Mouse (Mus musculus) ES-E14 (cell line): ENCODE measurements around the gene Prrt1. TPM values are rescaled to one million over a fixed set of nuclear protein-coding genes. Genes with fewer than 3 reads are reported as not detected.

Experiments used
- DNase-seq: peaks from one replicate; pipeline ENCODE4 v3.0.0-alpha.2; 2013; ENCODE audit warnings: low read depth, low spot score
- H3K27ac ChIP-seq: 2 replicates; pipeline ENCODE4 v1.5.1; 2012; ENCODE audit warnings: low read depth, mild to moderate bottlenecking, low read length, moderate library complexity, mixed read lengths; ENCODE audit not compliant: poor library complexity, insufficient read depth, severe bottlenecking
- H3K36me3 ChIP-seq: 2 replicates; pipeline ENCODE4 v1.6.1; 2012; ENCODE audit warnings: mild to moderate bottlenecking, low read length, moderate library complexity, mixed read lengths; ENCODE audit not compliant: control insufficient read depth, poor library complexity, insufficient read depth, severe bottlenecking
- H3K4me1 ChIP-seq, 2 experiments: fragments of 150-350 bp in 1 of 2; sonication (generic) in 1 of 2; 2 replicates each; pipeline ENCODE4 v1.6.1; 2012; ENCODE audit warnings: low read length in 2 of 2, mild to moderate bottlenecking in 1 of 2, mixed read lengths in 1 of 2; ENCODE audit not compliant: control insufficient read depth in 2 of 2, insufficient read depth in 2 of 2, poor library complexity in 1 of 2
- H3K4me3 ChIP-seq, 2 experiments: fragments of 150-350 bp in 1 of 2; sonication (generic) in 1 of 2; 2 replicates each; pipeline ENCODE4 v1.5.1; 2012; ENCODE audit warnings: low read length in 2 of 2, low read depth in 1 of 2, mild to moderate bottlenecking in 1 of 2, mixed read lengths in 1 of 2; ENCODE audit not compliant: insufficient read depth in 1 of 2, poor library complexity in 1 of 2, severe bottlenecking in 1 of 2
- H3K9ac ChIP-seq: 2 replicates; pipeline ENCODE4 v1.6.1; 2012; ENCODE audit warnings: low read depth, mild to moderate bottlenecking, low read length, mixed read lengths; ENCODE audit not compliant: poor library complexity, insufficient read depth, severe bottlenecking
- H3K9me3 ChIP-seq: fragments of 150-350 bp; sonication (generic); 2 replicates; pipeline ENCODE4 v1.6.1; 2012; ENCODE audit warnings: low read depth, mild to moderate bottlenecking, low read length; ENCODE audit not compliant: control insufficient read depth, insufficient read depth
- CHD2 ChIP-seq: IDR thresholded peaks from 2 replicates; pipeline ENCODE4 v1.6.1; 2014; ENCODE audit warnings: mild to moderate bottlenecking, low read depth, low read length, inconsistent platforms
- HCFC1 ChIP-seq: IDR thresholded peaks from 2 replicates; pipeline ENCODE4 v1.6.1; 2012; ENCODE audit warnings: low read length, inconsistent platforms, borderline replicate concordance; ENCODE audit not compliant: insufficient read depth
- MAFK ChIP-seq: IDR thresholded peaks from 2 replicates; pipeline ENCODE4 v1.6.1; 2014; ENCODE audit warnings: mild to moderate bottlenecking, low read depth, low read length, inconsistent platforms; ENCODE audit not compliant: insufficient read depth
- ZC3H11A ChIP-seq: IDR thresholded peaks from 2 replicates; pipeline ENCODE4 v1.6.1; 2012; ENCODE audit warnings: low read depth, mild to moderate bottlenecking, inconsistent platforms, low read length, borderline replicate concordance
- ZNF384 ChIP-seq: IDR thresholded peaks from 2 replicates; pipeline ENCODE4 v1.6.1; 2012; ENCODE audit warnings: low read depth, low read length, inconsistent platforms
- in situ Hi-C, 2 experiments: fragments of 600-800 bp; cut with MboI; formaldehyde crosslinking; loops; one replicate each; pipeline ENCODE4 v1.15.1; 2025; ENCODE audit warnings: low sequenced_read_pairs in 2 of 2, inconsistent platforms in 1 of 2; ENCODE audit not compliant: unreplicated experiment in 2 of 2
- total RNA-seq: library from RNA; depleted of rRNA; stranded (reverse); fragments of 300-350 nt; gene quantifications from 2 replicates; pipeline ENCODE4 v1.2.3, GENCODE M21; 2012

Prrt1 gene
- total RNA-seq, 1 experiment = 0.13 TPM

DNA sequence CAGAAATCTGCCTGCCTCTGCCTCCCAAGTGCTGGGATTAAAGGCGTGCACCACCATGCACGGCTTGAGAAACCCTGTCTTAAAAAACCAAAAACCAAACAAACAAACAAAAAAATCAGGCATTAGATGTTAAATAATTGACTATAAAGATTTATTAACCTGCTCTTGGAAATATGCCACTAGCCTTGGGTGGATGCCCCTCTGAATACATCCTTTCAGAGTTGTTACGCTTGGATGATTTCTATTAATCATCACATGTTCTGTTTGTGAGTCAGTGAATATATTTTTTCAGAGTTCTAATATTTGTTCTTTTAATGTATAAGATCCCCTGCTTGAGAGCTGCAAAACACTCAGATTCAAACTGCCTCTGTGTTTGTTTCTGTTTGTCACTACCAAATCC, 4.4 kb upstream of the Prrt1 start:
- no peak overlapping the region for H3K4me3 ChIP-seq
- H3K9ac ChIP-seq = no peak overlapping the region
- in situ Hi-C loops = no loop called here
- DNase-seq = no peak
- H3K9me3 ChIP-seq = no peaks in the 10 kb centered on the region
- H3K4me1 ChIP-seq = peaks cover 6 to 16% of the 10 kb centered on the region in 2 experiments; a peak in 3 of 4 replicates
- no peak for TF ChIP-seq CHD2
- no peak for TF ChIP-seq MAFK
- no peak for TF ChIP-seq ZNF384
- no peak for TF ChIP-seq HCFC1
- TF ChIP-seq ZC3H11A = no peak
- H3K27ac ChIP-seq = no peak overlapping the region
- peaks cover 6% of the 10 kb centered on the region; the same call in 1 of the 2 replicates for H3K36me3 ChIP-seq

DNA sequence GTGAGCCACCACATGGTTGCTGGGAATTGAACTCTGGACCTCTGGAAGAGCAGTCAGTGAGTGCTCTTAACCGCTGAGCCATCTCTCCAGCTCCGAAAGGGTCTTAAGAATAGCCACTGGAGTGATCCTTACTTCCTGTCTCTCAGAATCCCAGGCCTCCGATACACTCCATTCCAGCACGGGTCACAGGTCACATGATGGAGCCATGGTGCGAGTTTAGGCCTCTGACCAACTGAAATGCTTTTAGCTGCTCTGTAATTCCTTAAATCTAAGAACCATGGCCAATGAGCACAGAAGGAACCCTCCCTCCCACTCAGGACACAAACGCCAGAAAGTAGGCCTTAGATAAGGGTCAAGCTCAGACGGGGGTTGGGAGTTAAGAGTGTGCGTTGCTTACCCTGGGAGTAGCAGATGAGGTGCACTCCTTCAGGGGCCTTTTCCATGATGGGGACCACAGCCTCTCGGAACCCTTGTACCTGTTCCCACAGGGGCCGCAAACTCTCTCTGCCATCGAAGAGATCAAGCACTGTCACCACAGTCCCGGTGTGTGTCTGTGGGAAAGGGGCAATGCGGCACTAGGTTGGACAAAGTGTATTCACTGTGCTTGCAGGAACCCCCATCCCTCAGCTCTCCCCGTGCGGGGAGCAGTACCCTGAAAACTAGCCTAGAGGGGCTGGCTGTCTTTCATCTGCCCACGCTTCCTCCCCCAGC, 3.1 kb upstream of the Prrt1 start:
- H3K36me3 ChIP-seq = peaks cover 6% of the 10 kb centered on the region; the same call in 1 of the 2 replicates
- H3K9ac ChIP-seq = peak overlapping the region; percentile 69
- peak overlapping the region; percentile 67 to 80 for H3K4me3 ChIP-seq
- TF ChIP-seq MAFK (no peak), HCFC1 (no peak), CHD2 (no peak), ZNF384 (no peak), ZC3H11A (no peak)
- H3K27ac ChIP-seq = no peak overlapping the region
- no peaks in the 10 kb centered on the region for H3K9me3 ChIP-seq
- no peak for DNase-seq
- in situ Hi-C loops = no loop called here
- H3K4me1 ChIP-seq = peaks cover 6 to 26% of the 10 kb centered on the region in 2 experiments; a peak in 3 of 4 replicates

GRCm38 (mm10) chr17:34626773-34627092, 2.6 kb upstream of the Prrt1 start:
- Histone ChIP-seq H3K4me1 (peaks cover 6 to 31% of the 10 kb centered on the region in 2 experiments; a peak in 3 of 4 replicates), H3K36me3 (peaks cover 6% of the 10 kb centered on the region; the same call in 1 of the 2 replicates), H3K27ac (peak overlapping the region; percentile 33), H3K9ac (peak overlapping the region; percentile 69), H3K9me3 (no peaks in the 10 kb centered on the region), H3K4me3 (peak overlapping the region; percentile 67 to 80)
- TF ChIP-seq HCFC1 = no peak
- no peak for TF ChIP-seq ZNF384
- no peak for TF ChIP-seq CHD2
- no peak for TF ChIP-seq MAFK
- TF ChIP-seq ZC3H11A = no peak
- DNase-seq = no peak
- in situ Hi-C loops = no loop called here

GRCm38 (mm10) chr17:34627093-34627942, 2.0 kb upstream of the Prrt1 start:
- Histone ChIP-seq H3K36me3 (peaks cover 4% of the 10 kb centered on the region; the same call in 1 of the 2 replicates), H3K4me3 (peak overlapping the region; percentile 67 to 80), H3K9me3 (no peaks in the 10 kb centered on the region), H3K9ac (peak overlapping the region; percentile 76), H3K27ac (peak overlapping the region; percentile 33), H3K4me1 (peaks cover 6 to 31% of the 10 kb centered on the region in 2 experiments; a peak in 3 of 4 replicates)
- no peak for DNase-seq
- in situ Hi-C loops = no loop called here
- TF ChIP-seq ZNF384 (no peak), HCFC1 (no peak; the same call in 1 of the 2 replicates), ZC3H11A (no peak), MAFK (no peak), CHD2 (no peak)
